ENCODE assay signal across 17 mouse cellular contexts in the genomic region with DNA sequence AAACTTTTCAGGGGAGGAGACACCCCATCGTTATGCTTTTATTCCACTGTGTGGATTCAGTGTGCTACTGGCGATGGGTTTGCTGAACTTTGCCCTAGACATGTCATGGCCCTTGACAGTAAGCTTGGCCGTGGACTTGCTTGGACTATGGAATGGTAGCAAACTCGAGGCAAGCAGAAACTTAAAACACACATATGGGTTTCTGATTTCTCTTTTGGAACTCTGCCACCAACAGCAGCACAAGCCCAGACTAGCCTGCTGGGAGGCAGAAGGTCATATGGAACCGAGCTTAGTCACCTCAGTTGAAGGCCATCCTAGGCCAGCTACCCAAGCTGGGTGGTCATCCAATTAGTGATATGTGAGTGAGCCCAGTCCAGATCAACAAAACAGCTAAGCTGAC.
DNase-seq lines count a peak whose midpoint lies in the region; ATAC-seq lines count a peak whose summit lies in the region.
"Had no signal": no experiment of that assay in that cellular context is flagged by ENCODE, and none has a peak within 500 bp of the region (broad histone marks: within the 10 kb centered on the region; RNA-seq: fewer than 3 reads in every experiment).

No protein-coding gene starts in this region.

- H3K9ac ChIP-seq in kidney, embryonic 16.5 days (replicated peaks; ENCODE audit: low read length): no peak overlapping the region
- no peak overlapping the region for H3K9ac ChIP-seq in lung, embryonic 16.5 days (ENCODE audit: low read length)
- H3K9ac ChIP-seq in midbrain, embryonic 13.5 days (replicated peaks): no peak overlapping the region
- H3K9ac ChIP-seq: hindbrain, embryonic 15.5 days; limb, embryonic 12.5 days; midbrain, embryonic 12.5 days; stomach, embryonic 15.5 days had no signal

- no peaks in the 10 kb centered on the region for H3K27me3 ChIP-seq in kidney, embryonic 16.5 days (ENCODE audit: insufficient read depth, low read length)
- H3K27me3 ChIP-seq in lung, embryonic 16.5 days (ENCODE audit: control insufficient read depth, insufficient read depth, low read depth, low read length): no peaks in the 10 kb centered on the region
- no peaks in the 10 kb centered on the region for H3K27me3 ChIP-seq in midbrain, embryonic 13.5 days
- H3K27me3 ChIP-seq: hindbrain, embryonic 15.5 days; limb, embryonic 12.5 days; midbrain, embryonic 12.5 days; stomach, embryonic 15.5 days had no signal

- H3K9me3 ChIP-seq in kidney, embryonic 16.5 days (ENCODE audit: low read length): no peaks in the 10 kb centered on the region
- H3K9me3 ChIP-seq in lung, embryonic 16.5 days (ENCODE audit: control insufficient read depth, low read length): no peaks in the 10 kb centered on the region
- no peaks in the 10 kb centered on the region for H3K9me3 ChIP-seq in midbrain, embryonic 13.5 days
- H3K9me3 ChIP-seq: forebrain, embryonic 10.5 days; hindbrain, embryonic 15.5 days; limb, embryonic 12.5 days; midbrain, embryonic 12.5 days; stomach, embryonic 15.5 days had no signal

- peak; percentile 40 for DNase-seq in kidney, adult 11 months
- DNase-seq in lung, postnatal 10 days: no peak
- peak; percentile 57 for DNase-seq in adipocyte (ENCODE audit: low spot score)
- peak; percentile 15 for DNase-seq in kidney, postnatal 10 days
- DNase-seq in c-Kit-positive CD71-positive TER-119-positive erythroid progenitor cells, embryonic 14.5 days (ENCODE audit: low spot score): no peak
- DNase-seq: heart, postnatal 14 days; lung, postnatal 14 days; thymus, postnatal 25 days had no signal

- H3K36me3 ChIP-seq in kidney, embryonic 16.5 days (ENCODE audit: insufficient read depth, low read length): no peaks in the 10 kb centered on the region
- H3K36me3 ChIP-seq in lung, embryonic 16.5 days (ENCODE audit: control insufficient read depth, insufficient read depth, low read length): no peaks in the 10 kb centered on the region
- H3K36me3 ChIP-seq in midbrain, embryonic 13.5 days: no peaks in the 10 kb centered on the region
- H3K36me3 ChIP-seq: forebrain, embryonic 10.5 days; hindbrain, embryonic 15.5 days; limb, embryonic 12.5 days; midbrain, embryonic 12.5 days; stomach, embryonic 15.5 days had no signal

- no peak overlapping the region for H3K4me3 ChIP-seq in kidney, embryonic 16.5 days (ENCODE audit: low read length)
- no peak overlapping the region for H3K4me3 ChIP-seq in lung, embryonic 16.5 days (ENCODE audit: low read length)
- H3K4me3 ChIP-seq in midbrain, embryonic 13.5 days (replicated peaks): no peak overlapping the region
- H3K4me3 ChIP-seq: forebrain, embryonic 10.5 days; hindbrain, embryonic 15.5 days; limb, embryonic 12.5 days; midbrain, embryonic 12.5 days; stomach, embryonic 15.5 days had no signal

- ATAC-seq in kidney, embryonic 16.5 days (ENCODE audit: low FRiP score, low TSS enrichment): no peak
- ATAC-seq in lung, embryonic 16.5 days (ENCODE audit: low read depth): 0 out of 2 replicates have a peak, but pooled peaks have one; percentile 26
- no peak for ATAC-seq in midbrain, embryonic 13.5 days

- H3K4me1 ChIP-seq in kidney, embryonic 16.5 days (ENCODE audit: insufficient read depth, low read length): no peaks in the 10 kb centered on the region
- H3K4me1 ChIP-seq in lung, embryonic 16.5 days (replicated peaks; ENCODE audit: control insufficient read depth, insufficient read depth, low read length): no peaks in the 10 kb centered on the region
- no peaks in the 10 kb centered on the region for H3K4me1 ChIP-seq in midbrain, embryonic 13.5 days (replicated peaks)
- H3K4me1 ChIP-seq: forebrain, embryonic 10.5 days; hindbrain, embryonic 15.5 days; limb, embryonic 12.5 days; midbrain, embryonic 12.5 days; stomach, embryonic 15.5 days had no signal

- no peak overlapping the region for H3K27ac ChIP-seq in kidney, embryonic 16.5 days (ENCODE audit: low read length)
- no peak overlapping the region for H3K27ac ChIP-seq in lung, embryonic 16.5 days (ENCODE audit: low read length)
- H3K27ac ChIP-seq in midbrain, embryonic 13.5 days: no peak overlapping the region
- H3K27ac ChIP-seq: forebrain, embryonic 10.5 days; hindbrain, embryonic 15.5 days; kidney, postnatal 0 days; limb, embryonic 12.5 days; midbrain, embryonic 12.5 days; stomach, embryonic 15.5 days had no signal

- WGBS in kidney, embryonic 16.5 days: 46% methylated on average over 5 of the region's 5 CpGs
- 59% methylated on average over 5 of the region's 5 CpGs for WGBS in lung, embryonic 16.5 days
- 83% methylated on average over 5 of the region's 5 CpGs for WGBS in midbrain, embryonic 13.5 days

- H3K4me2 ChIP-seq in kidney, embryonic 16.5 days (replicated peaks; ENCODE audit: low read depth, low read length): no peak overlapping the region
- H3K4me2 ChIP-seq in lung, embryonic 16.5 days (ENCODE audit: low read depth, low read length): no peak overlapping the region
- no peak overlapping the region for H3K4me2 ChIP-seq in midbrain, embryonic 13.5 days (replicated peaks)
- H3K4me2 ChIP-seq: hindbrain, embryonic 15.5 days; limb, embryonic 12.5 days; midbrain, embryonic 12.5 days; stomach, embryonic 15.5 days had no signal

Comparison
In these comparisons a context has a peak if more than half of its experiments do, and no peak if none do; other contexts are left out.
1. DNase-seq: peak in kidney, adult 11 months (single experiment), adipocyte (single experiment) and kidney, postnatal 10 days (single experiment); none in lung, postnatal 10 days (single experiment) and c-Kit-positive CD71-positive TER-119-positive erythroid progenitor cells, embryonic 14.5 days (single experiment).